Comparison of ENCODE assay signal across 29 mouse cellular contexts in the genomic region with DNA sequence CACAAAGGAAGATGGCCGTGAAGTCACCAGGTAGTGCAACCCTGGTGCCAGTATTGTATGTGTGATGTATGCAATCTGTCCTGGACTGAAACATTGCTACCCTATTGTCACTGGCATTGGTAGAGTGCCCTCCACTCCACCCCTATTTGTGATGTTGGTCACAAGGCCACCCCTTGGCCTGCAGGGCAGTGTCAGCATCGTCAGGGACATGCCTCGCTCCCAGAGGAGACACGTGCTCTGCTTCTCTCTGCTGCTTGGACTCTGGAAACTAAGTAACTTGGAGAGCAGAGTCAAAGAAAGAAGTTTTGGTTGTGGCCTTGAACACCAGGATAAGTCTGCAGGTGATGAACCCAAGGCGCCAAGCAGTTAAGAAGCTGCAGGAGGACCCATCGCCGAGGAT.
DNase-seq lines count a peak whose midpoint lies in the region; ATAC-seq and TF ChIP-seq lines count a peak whose summit lies in the region.
"Had no signal": no experiment of that assay in that cellular context is flagged by ENCODE, and none has a peak within 500 bp of the region (broad histone marks: within the 10 kb centered on the region; RNA-seq: fewer than 3 reads in every experiment).

No protein-coding gene starts in this region.

- intact Hi-C loops in heart, postnatal 36 days (cut with DNase I) = no loop called here

- peak overlapping the region; percentile 11; the same call in 1 of the 2 replicates for H3K27ac ChIP-seq in heart, embryonic 16.5 days (ENCODE audit: low read length)
- H3K27ac ChIP-seq in CH12.LX (ENCODE audit: insufficient read depth, low read depth) = 0 out of 2 replicates have a peak overlapping the region, but pooled peaks have one; percentile 16
- H3K27ac ChIP-seq: embryonic facial prominence, embryonic 12.5 days; heart, embryonic 13.5 days; hindbrain, postnatal 0 days; intestine, embryonic 15.5 days; left cerebral cortex, adult 2 months; limb, embryonic 13.5 days; macrophage; midbrain, embryonic 10.5 days; midbrain, embryonic 15.5 days; stomach, postnatal 0 days had no signal

- dilution Hi-C loops in CH12.LX (cut with MboI; ENCODE audit: extremely low pct_ligation_motif_present, extremely low pct_unique_long_range_greater_than_20kb, low sequenced_read_pairs) = no loop called here

- H3K4me1 ChIP-seq in heart, embryonic 16.5 days (ENCODE audit: control insufficient read depth, insufficient read depth, low read length) = no peaks in the 10 kb centered on the region
- peaks cover 0 to 19% of the 10 kb centered on the region in 2 experiments; a peak in 2 of 4 replicates for H3K4me1 ChIP-seq in CH12.LX (ENCODE audit: control insufficient read depth in 1 of 2, insufficient read depth in 2 of 2)
- H3K4me1 ChIP-seq in lung, adult 2 months (ENCODE audit: control insufficient read depth, insufficient read depth, low read length) = 0 out of 2 replicates have a peak, but pooled peaks cover 2% of the 10 kb centered on the region
- H3K4me1 ChIP-seq: embryonic facial prominence, embryonic 12.5 days; intestine, embryonic 15.5 days; limb, embryonic 13.5 days had no signal

- H3K4me2 ChIP-seq in heart, embryonic 16.5 days (ENCODE audit: low read depth, low read length) = no peak overlapping the region
- no peak overlapping the region for H3K4me2 ChIP-seq in CH12.LX (ENCODE audit: insufficient read depth, low read depth, poor library complexity, severe bottlenecking)
- H3K4me2 ChIP-seq: embryonic facial prominence, embryonic 12.5 days; heart, embryonic 13.5 days; intestine, embryonic 15.5 days; limb, embryonic 13.5 days; liver, embryonic 12.5 days; midbrain, embryonic 15.5 days had no signal

- no peak overlapping the region for H3K9ac ChIP-seq in heart, embryonic 16.5 days (ENCODE audit: low read length)
- no peak overlapping the region for H3K9ac ChIP-seq in CH12.LX (ENCODE audit: insufficient read depth, low read depth)
- H3K9ac ChIP-seq: embryonic facial prominence, embryonic 12.5 days; heart, embryonic 13.5 days; intestine, embryonic 15.5 days; limb, embryonic 13.5 days; liver, embryonic 12.5 days; liver, postnatal 0 days; midbrain, embryonic 15.5 days had no signal

- TF ChIP-seq RAD21 in CH12.LX (IDR thresholded peaks at IDR 0.05; ENCODE audit: low read depth, low read length) = no peak

- no peaks in the 10 kb centered on the region for H3K79me2 ChIP-seq in CH12.LX (replicated peaks; ENCODE audit: control insufficient read depth, extremely low read depth, insufficient read depth, poor library complexity, severe bottlenecking)

- in situ Hi-C loops in CH12.LX (cut with MboI; ENCODE audit: low pct_ligation_motif_present, low pct_unique_long_range_greater_than_20kb, low sequenced_read_pairs) = no loop called here

- no peak for DNase-seq in heart, postnatal 36 days
- no peak for DNase-seq in CH12.LX (ENCODE audit: extremely low read depth)
- peak; percentile 43 for DNase-seq in adrenal gland, postnatal 10 days
- no peak for DNase-seq in lung, adult 2 months
- DNase-seq in cerebellum, postnatal 25 days = no peak
- DNase-seq: cerebellum, adult 9-10 months; embryo, embryonic 11 days; gastrocnemius, postnatal 10 days; heart, postnatal 14 days; kidney, adult 2 months; kidney, postnatal 36 days; liver, postnatal 0 days; lung, postnatal 10 days; right cerebral cortex, postnatal 25 days had no signal

- TF ChIP-seq EP300 in CH12.LX (IDR thresholded peaks at IDR 0.05; ENCODE audit: low read length) = no peak

- 88% methylated on average over 7 of the region's 7 CpGs for WGBS in heart, embryonic 16.5 days
- 89% methylated on average over 7 of the region's 7 CpGs for WGBS in lung, adult 2 months

- no peak for TF ChIP-seq POLR2A in CH12.LX (IDR thresholded peaks at IDR 0.05; ENCODE audit: low read depth, low read length)
- TF ChIP-seq POLR2A in lung, adult 2 months (IDR thresholded peaks at IDR 0.05; ENCODE audit: borderline replicate concordance, extremely low read depth, low read depth, low read length) = no peak

- no peak overlapping the region for H3K4me3 ChIP-seq in heart, embryonic 16.5 days (ENCODE audit: low read length)
- H3K4me3 ChIP-seq in CH12.LX (replicated peaks in 1 of 3; ENCODE audit: low read depth in 2 of 3, low read length in 2 of 3, poor library complexity in 1 of 3) = no peak overlapping the region
- no peak overlapping the region for H3K4me3 ChIP-seq in lung, adult 2 months (replicated peaks; ENCODE audit: extremely low read depth, low read depth, low read length)
- H3K4me3 ChIP-seq: embryonic facial prominence, embryonic 12.5 days; heart, embryonic 13.5 days; intestine, embryonic 15.5 days; layer of hippocampus, adult 2 months; left cerebral cortex, adult 2 months; limb, embryonic 13.5 days; liver, embryonic 12.5 days; midbrain, embryonic 10.5 days; midbrain, embryonic 15.5 days had no signal

- TF ChIP-seq CTCF in CH12.LX (conservative IDR thresholded peaks at IDR 0.05 in 1 of 2, IDR thresholded peaks at IDR 0.05 in 1 of 2; ENCODE audit: low read depth in 2 of 2, low read length in 2 of 2) = no peak
- TF ChIP-seq CTCF in lung, adult 2 months (IDR thresholded peaks at IDR 0.05; ENCODE audit: insufficient read depth, low read length) = no peak

- H3K36me3 ChIP-seq in heart, embryonic 16.5 days (ENCODE audit: control insufficient read depth, insufficient read depth) = peaks cover 6% of the 10 kb centered on the region
- peaks cover 19 to 82% of the 10 kb centered on the region in 2 experiments for H3K36me3 ChIP-seq in CH12.LX (replicated peaks in 1 of 2; ENCODE audit: control insufficient read depth in 1 of 2, insufficient read depth in 1 of 2, low read length in 1 of 2)
- H3K36me3 ChIP-seq: midbrain, embryonic 15.5 days had no signal

- no peaks in the 10 kb centered on the region for H3K9me3 ChIP-seq in heart, embryonic 16.5 days (replicated peaks; ENCODE audit: control insufficient read depth, low read length)
- H3K9me3 ChIP-seq in CH12.LX (replicated peaks; ENCODE audit: low read length) = no peaks in the 10 kb centered on the region
- H3K9me3 ChIP-seq: embryonic facial prominence, embryonic 12.5 days; heart, embryonic 13.5 days; intestine, embryonic 15.5 days; limb, embryonic 13.5 days; liver, embryonic 12.5 days; midbrain, embryonic 10.5 days; midbrain, embryonic 15.5 days had no signal

- no peak for ATAC-seq in heart, embryonic 16.5 days (replicated peaks; ENCODE audit: extremely low read depth, insufficient read depth, low FRiP score)
- 0 out of 2 replicates have a peak, but pooled peaks have one; percentile 3 for ATAC-seq in megakaryocyte, adult 5-6 weeks (ENCODE audit: poor library complexity, severe bottlenecking)
- ATAC-seq: CD4-positive, CD25-positive, alpha-beta regulatory T cell, adult 4 months; hindbrain, postnatal 0 days; intestine, embryonic 15.5 days; liver, embryonic 12.5 days; liver, postnatal 0 days had no signal

- H3K27me3 ChIP-seq in heart, embryonic 16.5 days (ENCODE audit: control insufficient read depth, insufficient read depth, low read length) = no peaks in the 10 kb centered on the region
- H3K27me3 ChIP-seq in CH12.LX (replicated peaks) = no peaks in the 10 kb centered on the region
- H3K27me3 ChIP-seq: embryonic facial prominence, embryonic 12.5 days; heart, embryonic 13.5 days; intestine, embryonic 15.5 days; limb, embryonic 13.5 days; liver, embryonic 12.5 days; midbrain, embryonic 15.5 days had no signal

TF ChIP-seq in CH12.LX, 34 proteins besides CTCF, POLR2A, EP300 and RAD21:
- TF ChIP-seq SIN3A (IDR thresholded peaks at IDR 0.05; ENCODE audit: low read length) = no peak
- no peak for TF ChIP-seq RCOR1 (conservative IDR thresholded peaks at IDR 0.05; ENCODE audit: low read depth, low read length)
- TF ChIP-seq USF1 (IDR thresholded peaks at IDR 0.05; ENCODE audit: low read depth, low read length) = no peak
- TF ChIP-seq ETS1 (conservative IDR thresholded peaks at IDR 0.05; ENCODE audit: low read depth, low read length) = no peak
- TF ChIP-seq ZKSCAN1 (IDR thresholded peaks at IDR 0.05; ENCODE audit: borderline replicate concordance, low read depth, low read length) = no peak
- no peak for TF ChIP-seq TCF12 (IDR thresholded peaks at IDR 0.05; ENCODE audit: low read depth, low read length)
- no peak for TF ChIP-seq KAT2A (IDR thresholded peaks at IDR 0.05; ENCODE audit: insufficient replicate concordance, low read length)
- TF ChIP-seq ZNF384 (IDR thresholded peaks at IDR 0.05; ENCODE audit: low read depth, low read length) = no peak
- no peak for TF ChIP-seq TBP (conservative IDR thresholded peaks at IDR 0.05; ENCODE audit: low read depth, low read length)
- TF ChIP-seq ZC3H11A (IDR thresholded peaks at IDR 0.05; ENCODE audit: low read depth, low read length) = no peak
- no peak for TF ChIP-seq IRF4 (IDR thresholded peaks at IDR 0.05; ENCODE audit: low read depth, low read length)
